Mouse (Mus musculus) cerebellum, adult 2 months (tissue): ENCODE data around the gene Zfp36l2. TPM values are rescaled to one million over a fixed set of nuclear protein-coding genes. Genes with fewer than 3 reads are reported as not detected.

Experiments
- DNase-seq, 2 experiments: peaks; one replicate each; pipeline ENCODE4 v3.0.0; 2021
- H3K27ac ChIP-seq: fragments of 200-500 bp; 2 replicates; pipeline ENCODE4 v1.5.1; 2012; ENCODE audit warnings: low read length, control low read depth, inconsistent platforms; ENCODE audit not compliant: insufficient read depth
- H3K27me3 ChIP-seq: fragments of 200-500 bp; 2 replicates; pipeline ENCODE4 v1.6.1; 2012; ENCODE audit warnings: inconsistent platforms, mild to moderate bottlenecking, low read length, moderate library complexity; ENCODE audit not compliant: control insufficient read depth, insufficient read depth
- H3K4me1 ChIP-seq: fragments of 200-500 bp; 2 replicates; pipeline ENCODE4 v1.6.1; 2011; ENCODE audit warnings: low read length; ENCODE audit not compliant: control insufficient read depth, insufficient read depth
- H3K4me3 ChIP-seq: fragments of 200-500 bp; replicated peaks from 2 replicates; pipeline ENCODE3; 2011; ENCODE audit warnings: mild to moderate bottlenecking, low read depth, low read length, control low read depth; ENCODE audit not compliant: insufficient read depth
- CTCF ChIP-seq: fragments of 200-500 bp; IDR thresholded peaks from 2 replicates; pipeline ENCODE4 v1.5.1; 2011; ENCODE audit warnings: low read depth, mild to moderate bottlenecking, control low read depth, low read length, moderate library complexity, borderline replicate concordance; ENCODE audit not compliant: insufficient read depth
- POLR2A ChIP-seq: fragments of 200-500 bp; IDR thresholded peaks from 2 replicates; pipeline ENCODE4 v1.6.1; 2011; ENCODE audit warnings: low read length, control low read depth, borderline replicate concordance; ENCODE audit not compliant: insufficient read depth
- WGBS: fragments of 180-500 bp; shearing (Covaris S2); methylation state at CpG from one replicate; pipeline ENCODE4 v1.1.7; 2018; 5-methylcytosine and 5-hydroxymethylcytosine counted together
- polyA plus RNA-seq: library from polyadenylated mRNA; depleted of rRNA; stranded (reverse); fragments of >200 nt; gene quantifications from 2 replicates; pipeline ENCODE4 v1.2.3, GENCODE M21; 2012

Gene Zfp36l2
- polyA plus RNA-seq, 1 experiment: 15.9 TPM

GRCm38 (mm10) chr17:84137393-84138171, 50.2 kb downstream of the Zfp36l2 start:
- Histone ChIP-seq H3K4me1 (no peaks in the 10 kb centered on the region), H3K27ac (no peak overlapping the region), H3K27me3 (no peaks in the 10 kb centered on the region), H3K4me3 (no peak overlapping the region)
- no peak for DNase-seq
- WGBS: 84% methylated on average over 11 of the region's 11 CpGs
- no peak for TF ChIP-seq CTCF
- TF ChIP-seq POLR2A: no peak

GRCm38 (mm10) chr17:84136669-84137392, 50.9 kb downstream of the Zfp36l2 start:
- TF ChIP-seq POLR2A (no peak), CTCF (no peak)
- Histone ChIP-seq H3K27me3 (no peaks in the 10 kb centered on the region), H3K4me3 (no peak overlapping the region), H3K27ac (no peak overlapping the region), H3K4me1 (no peaks in the 10 kb centered on the region)
- WGBS: 42% methylated on average over 10 of the region's 10 CpGs
- DNase-seq: no peak

- WGBS: 88% methylated on average over 4 of the region's 4 CpGs
- DNase-seq: no peak
- no peaks in the 10 kb centered on the region for H3K4me1 ChIP-seq
- no peak overlapping the region for H3K4me3 ChIP-seq
- no peak for TF ChIP-seq CTCF
- TF ChIP-seq POLR2A: no peak
- no peak overlapping the region for H3K27ac ChIP-seq
- no peaks in the 10 kb centered on the region for H3K27me3 ChIP-seq
These were observed 51.5 kb downstream of the Zfp36l2 start for GRCm38 (mm10) chr17:84136217-84136616.

GRCm38 (mm10) chr17:84135243-84135642, 52.5 kb downstream of the Zfp36l2 start:
- Histone ChIP-seq H3K4me3 (no peak overlapping the region), H3K4me1 (no peaks in the 10 kb centered on the region), H3K27me3 (no peaks in the 10 kb centered on the region), H3K27ac (no peak overlapping the region)
- DNase-seq: no peak
- WGBS: 56% methylated on average over 7 of the region's 7 CpGs
- TF ChIP-seq POLR2A: no peak
- no peak for TF ChIP-seq CTCF
